Mouse (Mus musculus): Measurements from ENCODE around the gene Ric8b. TPM values are rescaled to one million over a fixed set of nuclear protein-coding genes. Genes with fewer than 3 reads are reported as not detected.

Ric8b gene
- polyA plus RNA-seq, 1 experiment from 2014 or later: 43.0 TPM

DNA sequence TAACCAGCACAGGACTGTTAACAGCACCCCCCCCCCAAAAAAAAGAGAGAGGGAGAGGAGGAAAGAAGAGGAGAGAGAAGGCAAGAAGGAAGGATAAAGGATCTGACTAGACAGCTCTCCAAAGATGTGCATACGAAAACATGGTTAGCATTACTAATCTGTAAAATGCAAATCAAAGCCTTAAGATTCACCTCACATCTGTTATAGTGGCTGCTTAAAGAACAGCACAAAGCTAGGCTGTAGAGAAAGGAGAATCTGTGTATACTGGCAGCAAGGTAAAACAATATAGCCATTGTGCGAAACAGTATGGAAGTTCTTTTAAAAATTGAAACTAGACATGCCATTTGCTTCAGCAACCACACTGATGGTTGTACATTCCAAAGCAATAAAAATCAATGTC is 49.1 kb downstream of the Ric8b start:
- Histone ChIP-seq H3K27me3 (replicated peaks; ENCODE audit: control insufficient read depth, insufficient read depth, low read length) (no peaks in the 10 kb centered on the region), H3K4me2 (ENCODE audit: low read length) (no peak overlapping the region), H3K36me3 (ENCODE audit: control insufficient read depth, insufficient read depth, low read length) (peaks cover 8% of the 10 kb centered on the region; the same call in 1 of the 2 replicates), H3K4me3 (ENCODE audit: low read length) (no peak overlapping the region), H3K9me3 (ENCODE audit: control insufficient read depth, low read length) (no peaks in the 10 kb centered on the region), H3K27ac (ENCODE audit: low read depth, low read length) (no peak overlapping the region), H3K4me1 (ENCODE audit: control insufficient read depth, insufficient read depth, low read depth, low read length) (peaks cover 27% of the 10 kb centered on the region), H3K9ac (ENCODE audit: low read depth, low read length) (no peak overlapping the region)
- ATAC-seq: no peak
- WGBS: 50% methylated on average over 2 of the region's 2 CpGs

GRCm38 (mm10) chr10:84967645-84968044 is 50.2 kb downstream of the Ric8b start:
- Histone ChIP-seq H3K4me3 (ENCODE audit: low read length) (no peak overlapping the region), H3K27ac (ENCODE audit: low read depth, low read length) (no peak overlapping the region), H3K4me2 (ENCODE audit: low read length) (no peak overlapping the region), H3K4me1 (ENCODE audit: control insufficient read depth, insufficient read depth, low read depth, low read length) (peaks cover 27% of the 10 kb centered on the region), H3K9me3 (ENCODE audit: control insufficient read depth, low read length) (no peaks in the 10 kb centered on the region), H3K9ac (ENCODE audit: low read depth, low read length) (no peak overlapping the region), H3K27me3 (replicated peaks; ENCODE audit: control insufficient read depth, insufficient read depth, low read length) (no peaks in the 10 kb centered on the region), H3K36me3 (ENCODE audit: control insufficient read depth, insufficient read depth, low read length) (peaks cover 16% of the 10 kb centered on the region; the same call in 1 of the 2 replicates)
- ATAC-seq: peak; percentile 53; the same call in 1 of the 2 replicates
- WGBS: 23% methylated on average over 6 of the region's 6 CpGs

GRCm38 (mm10) chr10:84968852-84969704 is 51.7 kb downstream of the Ric8b start:
- no peaks in the 10 kb centered on the region for H3K9me3 ChIP-seq (ENCODE audit: control insufficient read depth, low read length)
- H3K4me2 ChIP-seq (ENCODE audit: low read length): no peak overlapping the region
- H3K27ac ChIP-seq (ENCODE audit: low read depth, low read length): peak overlapping the region; percentile 54
- 0 out of 2 replicates have a peak, but pooled peaks have one; percentile 40 for ATAC-seq
- no peaks in the 10 kb centered on the region for H3K27me3 ChIP-seq (replicated peaks; ENCODE audit: control insufficient read depth, insufficient read depth, low read length)
- no peak overlapping the region; the same call in 1 of the 2 replicates for H3K9ac ChIP-seq (ENCODE audit: low read depth, low read length)
- no peak overlapping the region for H3K4me3 ChIP-seq (ENCODE audit: low read length)
- WGBS: 23% methylated on average over 12 of the region's 12 CpGs
- peaks cover 22% of the 10 kb centered on the region for H3K4me1 ChIP-seq (ENCODE audit: control insufficient read depth, insufficient read depth, low read depth, low read length)
- peaks cover 20% of the 10 kb centered on the region; the same call in 1 of the 2 replicates for H3K36me3 ChIP-seq (ENCODE audit: control insufficient read depth, insufficient read depth, low read length)

- H3K9me3 ChIP-seq (ENCODE audit: control insufficient read depth, low read length): no peaks in the 10 kb centered on the region
- no peak overlapping the region for H3K27ac ChIP-seq (ENCODE audit: low read depth, low read length)
- no peaks in the 10 kb centered on the region for H3K27me3 ChIP-seq (replicated peaks; ENCODE audit: control insufficient read depth, insufficient read depth, low read length)
- H3K4me3 ChIP-seq (ENCODE audit: low read length): no peak overlapping the region
- H3K4me1 ChIP-seq (ENCODE audit: control insufficient read depth, insufficient read depth, low read depth, low read length): peaks cover 3% of the 10 kb centered on the region; the same call in 1 of the 2 replicates
- WGBS: 92% methylated on average over 4 of the region's 4 CpGs
- H3K36me3 ChIP-seq (ENCODE audit: control insufficient read depth, insufficient read depth, low read length): peaks cover 29% of the 10 kb centered on the region
- no peak overlapping the region for H3K9ac ChIP-seq (ENCODE audit: low read depth, low read length)
- no peak for ATAC-seq
- no peak overlapping the region for H3K4me2 ChIP-seq (ENCODE audit: low read length)
Measured at GRCm38 (mm10) chr10:84975264-84975663, 57.8 kb downstream of the Ric8b start.

- 58% methylated on average over 8 of the region's 8 CpGs for WGBS
- peaks cover 30% of the 10 kb centered on the region for H3K36me3 ChIP-seq (ENCODE audit: control insufficient read depth, insufficient read depth, low read length)
- H3K9me3 ChIP-seq (ENCODE audit: control insufficient read depth, low read length): no peaks in the 10 kb centered on the region
- no peak overlapping the region for H3K27ac ChIP-seq (ENCODE audit: low read depth, low read length)
- peaks cover 3% of the 10 kb centered on the region; the same call in 1 of the 2 replicates for H3K4me1 ChIP-seq (ENCODE audit: control insufficient read depth, insufficient read depth, low read depth, low read length)
- no peak overlapping the region for H3K9ac ChIP-seq (ENCODE audit: low read depth, low read length)
- ATAC-seq: no peak; the same call in 1 of the 2 replicates
- no peak overlapping the region for H3K4me2 ChIP-seq (ENCODE audit: low read length)
- H3K4me3 ChIP-seq (ENCODE audit: low read length): no peak overlapping the region
- H3K27me3 ChIP-seq (replicated peaks; ENCODE audit: control insufficient read depth, insufficient read depth, low read length): no peaks in the 10 kb centered on the region
Measured at GRCm38 (mm10) chr10:84976588-84977351, 59.4 kb downstream of the Ric8b start.

DNA sequence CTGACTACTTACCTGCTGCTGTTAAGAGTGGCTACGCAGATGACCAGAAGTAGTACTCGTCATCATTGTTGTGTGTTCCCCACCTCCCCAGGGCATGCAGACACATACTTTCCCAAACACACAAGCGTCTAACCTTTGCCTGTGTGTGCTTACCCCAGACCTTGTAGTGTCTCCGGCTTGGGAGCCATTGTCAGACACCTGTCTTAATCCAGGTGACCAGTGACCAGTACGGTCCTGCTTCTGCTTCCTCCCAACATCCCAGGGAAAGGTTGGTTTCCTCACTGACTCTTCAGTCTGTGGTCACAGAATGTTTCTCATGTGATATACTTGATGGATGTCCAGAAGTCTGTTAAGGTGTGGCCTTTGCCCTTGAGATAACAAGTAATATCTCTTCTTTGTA is 62.9 kb downstream of the Ric8b start:
- Histone ChIP-seq H3K9me3 (ENCODE audit: control insufficient read depth, low read length) (no peaks in the 10 kb centered on the region), H3K4me1 (ENCODE audit: control insufficient read depth, insufficient read depth, low read depth, low read length) (peaks cover 3% of the 10 kb centered on the region; the same call in 1 of the 2 replicates), H3K4me2 (ENCODE audit: low read length) (no peak overlapping the region), H3K27me3 (replicated peaks; ENCODE audit: control insufficient read depth, insufficient read depth, low read length) (no peaks in the 10 kb centered on the region), H3K27ac (ENCODE audit: low read depth, low read length) (no peak overlapping the region), H3K4me3 (ENCODE audit: low read length) (no peak overlapping the region), H3K36me3 (ENCODE audit: control insufficient read depth, insufficient read depth, low read length) (peaks cover 29% of the 10 kb centered on the region), H3K9ac (ENCODE audit: low read depth, low read length) (no peak overlapping the region)
- no peak for ATAC-seq
- 97% methylated on average over 5 of the region's 5 CpGs for WGBS

- Histone ChIP-seq H3K9me3 (ENCODE audit: control insufficient read depth, low read length) (no peaks in the 10 kb centered on the region), H3K27ac (ENCODE audit: low read depth, low read length) (no peak overlapping the region), H3K27me3 (replicated peaks; ENCODE audit: control insufficient read depth, insufficient read depth, low read length) (no peaks in the 10 kb centered on the region), H3K4me3 (ENCODE audit: low read length) (no peak overlapping the region), H3K4me1 (ENCODE audit: control insufficient read depth, insufficient read depth, low read depth, low read length) (peaks cover 3% of the 10 kb centered on the region; the same call in 1 of the 2 replicates), H3K9ac (ENCODE audit: low read depth, low read length) (no peak overlapping the region), H3K4me2 (ENCODE audit: low read length) (no peak overlapping the region), H3K36me3 (ENCODE audit: control insufficient read depth, insufficient read depth, low read length) (peaks cover 29% of the 10 kb centered on the region)
- 90% methylated on average over 2 of the region's 2 CpGs for WGBS
- no peak for ATAC-seq
Measured at GRCm38 (mm10) chr10:84981441-84981840, 64.0 kb downstream of the Ric8b start.

GRCm38 (mm10) chr10:84982675-84983074 is 65.3 kb downstream of the Ric8b start:
- Histone ChIP-seq H3K9ac (ENCODE audit: low read depth, low read length) (no peak overlapping the region), H3K27ac (ENCODE audit: low read depth, low read length) (no peak overlapping the region), H3K9me3 (ENCODE audit: control insufficient read depth, low read length) (no peaks in the 10 kb centered on the region), H3K4me2 (ENCODE audit: low read length) (no peak overlapping the region), H3K4me3 (ENCODE audit: low read length) (no peak overlapping the region), H3K36me3 (ENCODE audit: control insufficient read depth, insufficient read depth, low read length) (peaks cover 29% of the 10 kb centered on the region), H3K4me1 (ENCODE audit: control insufficient read depth, insufficient read depth, low read depth, low read length) (no peaks in the 10 kb centered on the region), H3K27me3 (replicated peaks; ENCODE audit: control insufficient read depth, insufficient read depth, low read length) (no peaks in the 10 kb centered on the region)
- ATAC-seq: no peak
- WGBS: 88% methylated on average over 7 of the region's 7 CpGs

- Histone ChIP-seq H3K4me3 (ENCODE audit: low read length) (no peak overlapping the region), H3K27me3 (replicated peaks; ENCODE audit: control insufficient read depth, insufficient read depth, low read length) (no peaks in the 10 kb centered on the region), H3K9me3 (ENCODE audit: control insufficient read depth, low read length) (no peaks in the 10 kb centered on the region), H3K4me2 (ENCODE audit: low read length) (no peak overlapping the region), H3K9ac (ENCODE audit: low read depth, low read length) (no peak overlapping the region), H3K4me1 (ENCODE audit: control insufficient read depth, insufficient read depth, low read depth, low read length) (no peaks in the 10 kb centered on the region), H3K27ac (ENCODE audit: low read depth, low read length) (no peak overlapping the region), H3K36me3 (ENCODE audit: control insufficient read depth, insufficient read depth, low read length) (peaks cover 21% of the 10 kb centered on the region)
- WGBS: 65% methylated on average over 9 of the region's 9 CpGs
- ATAC-seq: no peak
Measured at GRCm38 (mm10) chr10:84985956-84986355, 68.5 kb downstream of the Ric8b start.
